Mouse (Mus musculus) gastrocnemius, adult 2 months (tissue): ENCODE data around the gene Glt8d1. TPM values are rescaled to one million over a fixed set of nuclear protein-coding genes. Genes with fewer than 3 reads are reported as not detected.

Experiments
- DNase-seq: peaks from one replicate; pipeline ENCODE4 v3.0.0; 2022
- H3K27ac ChIP-seq: fragments of 200-600 bp; 2 replicates; pipeline ENCODE4 v1.8.1; 2022; ENCODE audit warnings: mild to moderate bottlenecking
- H3K4me3 ChIP-seq: fragments of 200-600 bp; 2 replicates; pipeline ENCODE4 v1.8.1; 2022; ENCODE audit warnings: mild to moderate bottlenecking, moderate library complexity
- CTCF ChIP-seq: fragments of 200-600 bp; IDR thresholded peaks from 2 replicates; pipeline ENCODE4 v1.8.1; 2022; ENCODE audit warnings: antibody characterized with exemption, mild to moderate bottlenecking, moderate library complexity
- intact Hi-C: fragments of 180-260 bp; cut with DNase I; formaldehyde crosslinking; loops from one replicate; pipeline ENCODE4 v1.15.1; 2025
- long read RNA-seq, 2 experiments: library from polyadenylated mRNA; stranded (forward); transcript quantifications; one replicate each; pipeline ENCODE4 v2.0.0; 2021
- total RNA-seq, 2 experiments: library from RNA; stranded (reverse); gene quantifications; 2 replicates each; pipeline ENCODE4 v1.2.3; 2021

Glt8d1 gene
- 10 to 100 TPM in 1 of 2 experiments, 1 to 10 TPM in 1; 9.0 to 13.6 TPM for total RNA-seq
- long read RNA-seq, experiment 1, transcript Glt8d1-201 (10 exons, 2,018 nt) = major isoform, 5 of 13 reads
- long read RNA-seq, experiment 1, partial matches to known transcripts = 0 of 13 reads
- long read RNA-seq, experiment 1, other reads (novel, unspliced or antisense) = 7 of 13 reads
- long read RNA-seq, experiment 2, partial matches to known transcripts = 0 of 11 reads
- long read RNA-seq, experiment 2, other reads (novel, unspliced or antisense) = 6 of 11 reads

DNA sequence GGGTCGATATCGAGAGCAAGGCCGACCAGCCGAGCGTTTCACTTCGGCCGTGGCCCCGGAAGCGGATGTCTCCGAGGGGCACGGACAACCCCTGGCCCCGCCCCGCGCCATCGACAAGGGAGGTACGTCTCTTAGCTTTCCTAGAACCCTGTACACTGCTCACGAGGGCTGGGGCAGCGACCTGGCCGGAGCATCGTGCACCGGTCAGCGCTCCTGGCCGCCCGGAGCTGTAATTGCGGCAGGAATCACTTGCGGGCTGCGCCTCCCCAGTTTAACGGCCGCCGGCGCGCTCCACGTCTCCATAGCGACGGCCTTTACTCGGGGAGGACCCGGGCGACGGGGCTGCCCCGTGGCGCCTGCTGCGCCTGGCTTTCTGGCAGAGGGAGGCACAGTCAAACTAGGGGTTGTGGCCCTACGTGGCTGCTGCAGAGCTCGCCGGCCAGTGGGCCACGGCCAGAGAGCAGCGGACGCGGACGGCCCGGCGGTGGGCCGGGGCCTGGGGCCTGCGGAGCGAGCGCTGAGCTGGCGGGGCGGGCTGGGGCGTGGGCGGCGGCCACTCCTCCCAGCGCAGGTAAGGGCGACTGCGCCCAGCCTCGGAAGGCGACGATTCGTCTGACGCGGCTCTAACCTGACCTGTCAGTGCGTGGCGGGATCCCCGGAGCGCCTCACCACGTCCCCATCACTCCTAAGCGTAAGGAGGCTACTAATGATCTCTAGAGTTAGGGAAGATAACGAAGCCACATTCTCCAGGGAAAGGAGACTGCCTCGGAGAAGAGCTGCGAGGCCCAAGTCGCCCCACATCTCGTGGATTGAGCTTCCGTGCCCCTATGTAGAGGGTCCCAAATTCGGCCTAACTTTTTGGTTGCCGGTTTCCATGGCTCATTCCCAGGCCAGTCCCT, at the start of gene Glt8d1, which contains the start of gene Spcs1:
Gene Glt8d1 (plus strand): TSS at position 94 of the 899 bp plus-strand sequence.
Gene Spcs1 (minus strand): TSS at position 366 of the 899 bp plus-strand sequence.
- no peak for TF ChIP-seq CTCF
- intact Hi-C loops = loop anchor here (2.0 kb wide), 1 partner anchor 17 kb away; the partner anchor contains the start of genes Gnl3 and Pbrm1
- peak; percentile 91 for DNase-seq
- peak within 1 kb of the TSS; percentile 81 for H3K4me3 ChIP-seq
- peak within 1 kb of the TSS; percentile 96 for H3K27ac ChIP-seq

DNA sequence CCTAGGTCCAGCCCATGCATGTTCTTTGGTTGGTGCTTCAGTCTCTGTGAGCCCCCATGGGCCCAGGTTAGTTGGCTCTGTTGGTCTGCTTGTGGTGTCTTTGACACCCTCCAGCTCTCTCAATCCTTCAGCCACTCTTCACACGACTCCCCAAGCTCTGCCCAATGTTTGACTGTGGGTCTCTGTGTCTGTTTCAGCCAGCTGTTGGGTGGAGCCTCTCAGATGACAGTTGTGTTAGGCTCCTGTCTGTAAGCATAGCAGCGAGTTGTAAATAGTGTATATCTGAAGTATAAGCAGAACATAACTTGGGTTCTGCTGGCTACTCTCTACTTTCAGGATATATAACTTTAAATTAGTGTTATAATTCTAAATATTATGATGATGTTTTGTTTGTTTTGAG, 42.7 kb upstream of the Glt8d1 start:
- no peak for DNase-seq
- Histone ChIP-seq H3K27ac (no peak overlapping the region), H3K4me3 (no peak overlapping the region)
- no peak for TF ChIP-seq CTCF
- intact Hi-C loops = no loop called here

DNA sequence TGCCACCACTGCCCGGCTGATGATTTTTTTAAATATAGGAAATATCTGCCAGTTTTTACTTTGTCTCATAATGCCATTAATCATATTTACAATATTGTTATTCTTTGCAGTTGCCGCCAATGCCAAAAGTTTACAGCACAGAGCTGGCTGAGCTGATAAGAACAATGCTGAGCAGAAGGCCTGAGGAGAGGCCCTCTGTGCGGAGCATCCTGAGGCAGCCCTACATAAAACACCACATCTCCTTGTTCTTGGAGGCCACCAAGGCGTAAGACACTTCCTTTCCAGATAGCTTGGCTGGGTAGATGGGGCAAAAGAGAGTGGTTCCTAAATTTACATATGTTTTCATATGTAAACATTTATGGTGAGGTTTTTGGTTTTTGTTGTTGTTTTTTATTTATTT, 42.2 kb upstream of the Glt8d1 start:
- DNase-seq = no peak
- Histone ChIP-seq H3K4me3 (no peak overlapping the region), H3K27ac (no peak overlapping the region)
- no peak for TF ChIP-seq CTCF
- intact Hi-C loops = no loop called here

DNA sequence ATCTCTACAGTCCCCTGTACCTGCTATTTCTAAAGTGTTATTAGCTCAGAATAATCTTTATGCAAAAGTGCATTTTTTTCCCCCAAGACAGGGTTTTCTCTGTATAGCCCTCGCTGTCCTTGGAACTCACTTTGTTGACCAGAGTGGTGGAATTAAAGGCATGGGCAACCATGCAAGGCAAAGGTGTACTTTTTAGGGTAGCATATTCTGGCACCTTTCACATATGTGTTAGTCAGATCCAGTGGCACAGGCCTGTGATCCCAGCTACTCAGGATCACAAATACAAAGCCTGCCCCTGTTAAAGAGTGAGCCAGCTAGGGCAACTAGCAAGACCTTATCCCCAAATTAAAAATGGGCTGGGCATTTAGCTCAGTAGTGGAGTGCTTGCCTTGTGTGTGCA, 40.8 kb upstream of the Glt8d1 start:
- Histone ChIP-seq H3K27ac (no peak overlapping the region), H3K4me3 (no peak overlapping the region)
- no peak for TF ChIP-seq CTCF
- DNase-seq = no peak
- intact Hi-C loops = no loop called here

DNA sequence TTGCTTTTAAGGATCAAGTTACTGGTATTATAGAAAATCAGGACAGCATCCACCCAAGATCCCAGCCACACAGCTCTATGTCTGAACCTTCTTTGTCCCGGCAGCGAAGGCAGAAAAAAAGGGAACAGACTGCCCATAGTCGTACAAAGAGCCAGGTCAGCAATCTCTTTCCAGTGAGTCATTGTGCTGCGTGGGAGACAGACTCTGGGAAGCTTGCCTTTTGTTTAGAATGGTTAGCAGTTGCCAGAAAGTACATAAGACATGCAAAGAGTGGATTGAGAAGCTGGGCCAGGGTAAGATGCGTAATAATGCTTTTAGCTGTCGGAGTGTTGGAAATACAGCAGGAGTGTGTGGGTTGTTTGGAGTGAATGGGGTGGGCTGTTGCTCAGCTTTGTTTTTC, 27.0 kb upstream of the Glt8d1 start:
- peak; percentile 18 for DNase-seq
- intact Hi-C loops = no loop called here
- no peak overlapping the region for H3K27ac ChIP-seq
- no peak overlapping the region for H3K4me3 ChIP-seq
- TF ChIP-seq CTCF = no peak

DNA sequence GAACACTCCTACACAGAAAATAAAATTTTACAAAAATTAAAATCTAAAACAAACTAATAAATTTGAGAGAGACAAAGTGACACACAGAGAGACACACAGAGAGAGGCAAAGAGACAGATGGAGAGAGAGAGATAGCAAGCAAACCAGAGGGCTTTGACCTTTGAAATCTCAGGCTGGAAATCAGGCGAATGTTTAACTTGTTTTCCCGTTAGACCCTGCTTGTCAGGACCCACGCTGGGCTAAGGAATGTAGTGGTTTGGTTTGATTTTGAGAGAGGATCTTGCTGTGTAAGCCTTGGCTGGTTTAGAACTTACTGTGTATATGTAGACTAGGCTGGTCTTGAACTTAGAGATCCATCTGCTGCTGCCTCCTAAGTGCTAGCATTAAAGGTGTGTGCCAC, 25.0 kb upstream of the Glt8d1 start:
- Histone ChIP-seq H3K4me3 (no peak overlapping the region), H3K27ac (no peak overlapping the region)
- intact Hi-C loops = no loop called here
- no peak for TF ChIP-seq CTCF
- no peak for DNase-seq

DNA sequence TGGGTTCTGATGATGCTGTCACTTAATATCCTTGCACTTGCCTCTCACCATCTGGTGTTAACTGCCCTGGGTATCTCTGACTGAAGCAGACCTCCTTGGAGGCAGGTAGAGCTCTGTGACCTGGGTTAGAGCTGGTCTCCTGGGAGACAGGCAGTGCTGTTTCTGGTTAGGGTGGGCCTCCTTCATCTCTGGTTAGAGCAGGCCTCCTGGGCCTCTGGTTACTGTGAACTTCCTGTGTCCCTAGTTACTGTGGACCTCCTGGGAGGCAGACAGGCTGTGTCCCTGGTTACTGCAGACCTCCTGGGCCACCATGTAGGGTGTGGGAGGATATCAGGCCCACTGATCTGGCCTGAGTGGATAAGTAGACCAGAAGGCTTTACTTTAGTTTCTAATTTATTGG, 4.8 kb upstream of the Glt8d1 start:
- no peak for DNase-seq
- no peak for TF ChIP-seq CTCF
- Histone ChIP-seq H3K27ac (no peak overlapping the region), H3K4me3 (no peak overlapping the region)
- intact Hi-C loops = no loop called here

DNA sequence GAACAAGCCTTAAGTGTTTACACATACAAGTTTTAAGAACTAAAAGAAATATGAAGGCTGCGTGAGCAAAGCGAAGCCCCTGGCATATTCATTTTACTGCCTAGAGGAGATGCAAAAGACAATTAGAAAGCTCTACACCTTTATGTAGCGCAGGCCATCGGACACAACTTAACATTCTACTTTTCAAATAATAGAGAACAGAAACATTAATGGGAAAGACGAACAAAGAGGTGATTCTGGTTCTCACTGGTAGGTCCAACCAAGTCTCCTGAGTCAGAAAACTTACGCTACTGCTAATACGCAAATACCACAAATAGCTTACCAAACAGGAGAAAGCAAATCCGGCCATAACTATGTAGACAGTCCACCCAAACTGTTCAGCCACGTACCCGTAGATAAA, 844 bp upstream of the Glt8d1 start:
- peak overlapping the region; percentile 96 for H3K27ac ChIP-seq
- no peak for TF ChIP-seq CTCF
- no peak for DNase-seq
- peak overlapping the region; percentile 81 for H3K4me3 ChIP-seq
- intact Hi-C loops = loop anchor here (2.0 kb wide), 1 partner anchor 18 kb away; the partner anchor contains the start of genes Gnl3 and Pbrm1

DNA sequence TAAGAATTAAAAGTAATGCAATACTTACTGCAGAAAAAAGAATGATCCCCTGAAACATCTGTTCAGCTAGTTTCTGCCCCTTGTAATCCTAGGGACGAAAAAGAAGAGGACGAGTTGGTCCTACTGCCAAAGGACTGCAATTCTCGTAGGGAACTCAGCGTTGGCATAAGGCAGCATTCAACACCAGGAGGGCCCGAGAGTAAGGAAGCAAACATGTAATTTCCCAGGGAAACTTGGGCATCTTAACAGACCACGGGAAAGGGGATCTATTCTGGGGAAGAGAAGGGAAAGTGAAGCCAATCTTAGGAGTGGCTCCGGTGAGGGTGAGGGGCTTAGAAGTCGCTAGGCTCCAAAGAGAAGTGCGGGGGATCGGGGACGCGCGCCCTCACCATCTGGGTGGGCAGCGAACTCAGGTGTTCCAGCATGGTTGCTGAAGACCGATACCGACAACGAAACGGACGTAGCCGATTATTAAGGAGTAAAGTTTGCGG, 339 bp upstream of the Glt8d1 start:
- DNase-seq = no peak
- peak overlapping the region; percentile 81 for H3K4me3 ChIP-seq
- intact Hi-C loops = loop anchor here (2.0 kb wide), 1 partner anchor 18 kb away; the partner anchor contains the start of genes Gnl3 and Pbrm1
- TF ChIP-seq CTCF = no peak
- H3K27ac ChIP-seq = peak overlapping the region; percentile 96

DNA sequence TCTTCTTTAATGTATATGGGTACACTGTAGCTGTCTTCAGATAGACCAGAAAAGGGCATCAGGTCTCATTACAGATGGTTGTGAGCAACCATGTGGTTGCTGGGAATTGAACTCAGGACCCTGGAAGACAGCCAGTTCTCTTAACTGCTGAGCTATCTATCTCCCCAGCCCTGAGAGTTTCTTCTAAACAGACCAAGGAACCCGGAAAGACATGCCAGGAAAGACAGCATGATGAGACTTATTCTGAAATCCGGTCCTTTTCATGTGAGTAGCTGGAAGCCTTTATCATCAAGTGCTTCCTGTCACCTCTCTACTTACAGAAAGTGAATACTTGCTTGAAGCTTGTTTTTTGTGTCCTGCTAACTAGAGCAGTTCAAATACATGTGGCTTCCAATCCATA, 3.3 kb downstream of the Glt8d1 start:
- no peak for TF ChIP-seq CTCF
- no peak for DNase-seq
- H3K27ac ChIP-seq = no peak overlapping the region
- intact Hi-C loops = no loop called here
- H3K4me3 ChIP-seq = no peak overlapping the region

DNA sequence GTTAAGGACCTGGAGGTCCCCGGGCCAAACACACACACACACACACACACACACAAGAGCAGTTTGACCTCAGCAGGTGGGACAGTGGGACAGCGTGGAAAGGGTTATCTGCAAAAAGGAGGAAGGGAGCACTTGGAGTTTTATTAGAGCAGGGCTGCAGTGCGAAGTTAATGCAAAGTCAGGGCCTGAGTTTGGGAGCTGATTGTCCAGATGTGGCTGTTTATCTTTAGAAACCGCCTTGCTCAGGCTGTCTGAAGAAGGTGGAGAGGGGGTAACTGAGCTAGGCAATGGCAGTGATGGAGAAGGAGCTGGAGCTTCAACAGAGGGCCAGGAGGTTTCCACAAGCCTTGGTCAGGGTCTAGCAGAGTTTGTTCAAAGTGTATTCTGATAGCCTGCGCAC, 5.6 kb downstream of the Glt8d1 start:
- H3K27ac ChIP-seq = no peak overlapping the region

DNA sequence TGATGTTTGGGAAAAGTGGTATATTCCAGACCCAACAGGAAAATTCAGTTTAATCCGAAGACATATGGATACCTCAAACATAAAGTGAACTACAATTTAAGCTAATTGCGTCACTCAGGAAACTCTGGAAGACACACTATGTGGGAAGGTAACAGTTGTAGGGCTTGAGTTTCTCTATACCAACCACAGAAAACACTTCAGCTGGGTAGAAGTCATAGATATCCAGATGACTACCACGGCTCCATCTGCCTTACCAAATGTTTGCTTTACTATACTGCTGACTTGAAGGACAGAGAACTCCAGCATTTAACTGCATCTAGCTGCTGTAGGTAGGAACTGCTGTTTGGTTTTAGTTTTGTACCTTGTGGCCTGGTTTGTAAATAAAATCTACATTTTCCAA, 10.4 kb downstream of the Glt8d1 start:
- intact Hi-C loops = no loop called here
- DNase-seq = no peak
- Histone ChIP-seq H3K4me3 (no peak overlapping the region), H3K27ac (no peak overlapping the region)
- TF ChIP-seq CTCF = no peak

More for the DNA sequence above, 5.6 kb downstream of the Glt8d1 start:
- DNase-seq = no peak
- no peak for TF ChIP-seq CTCF
- H3K4me3 ChIP-seq = no peak overlapping the region
- intact Hi-C loops = no loop called here

DNA sequence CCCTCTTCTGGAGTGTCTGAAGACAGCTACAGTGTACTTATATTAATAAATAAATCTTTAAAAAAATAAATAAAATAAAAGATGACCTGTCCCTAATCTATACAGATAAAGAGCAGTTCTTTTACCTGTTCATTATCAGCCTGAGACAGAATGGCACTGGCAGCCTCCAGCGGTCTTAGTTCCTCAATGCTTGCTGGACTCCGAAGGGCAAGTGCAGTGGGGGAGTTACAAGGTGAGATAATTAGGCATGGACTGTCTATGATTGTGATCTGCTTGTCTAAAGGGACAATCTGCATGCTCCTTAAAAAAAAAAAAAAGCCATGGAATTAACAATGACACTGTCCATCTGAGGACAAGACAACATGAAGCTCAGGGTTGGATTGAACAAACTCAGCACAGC, 12.7 kb downstream of the Glt8d1 start:
- no peak for TF ChIP-seq CTCF
- intact Hi-C loops = no loop called here

More for the DNA sequence above, 12.7 kb downstream of the Glt8d1 start:
- H3K4me3 ChIP-seq = no peak overlapping the region
- DNase-seq = no peak
- no peak overlapping the region for H3K27ac ChIP-seq
